10 mouse cellular contexts compared by ENCODE assay signal in genomic region chr7:81057471-81057870, GRCm38 (mm10). TPM values are rescaled to one million over a fixed set of nuclear protein-coding genes. Genes with fewer than 3 reads are reported as not detected.
A peak's percentile ranks its signal among the peaks of the same experiment; 100 is the strongest.
DNase-seq lines count a peak whose midpoint lies in the region.
"Had no signal": no experiment of that assay in that cellular context is flagged by ENCODE, and none has a peak within 500 bp of the region (broad histone marks: within the 10 kb centered on the region; RNA-seq: fewer than 3 reads in every experiment).

Gene Alpk3 (plus strand): TSS chr7:81057600.

- H3K4me3 ChIP-seq in limb, embryonic 10.5 days = peak within 1 kb of the TSS; percentile 27
- H3K4me3 ChIP-seq: layer of hippocampus, adult 2 months had no signal

- H3K27me3 ChIP-seq in limb, embryonic 10.5 days (ENCODE audit: low read depth, poor library complexity, severe bottlenecking) = peaks cover 11% of the 10 kb centered on the region; the same call in 1 of the 2 replicates

- H3K4me1 ChIP-seq in limb, embryonic 10.5 days = peaks cover 28% of the 10 kb centered on the region

- DNase-seq in adrenal gland, postnatal 14 days = peak; percentile 28
- no peak for DNase-seq in adrenal gland, adult (ENCODE audit: inconsistent age in 2 of 2, low spot score in 1 of 2)
- peak; percentile 36 for DNase-seq in thymus, postnatal 4 days
- DNase-seq in thymus, adult 18-20 months = no peak
- DNase-seq in limb, embryonic 10.5 days (ENCODE audit: low spot score) = peak; percentile 40
- no peak for DNase-seq in urinary bladder, postnatal 4 days (ENCODE audit: low spot score in 2 of 2)
- no peak for DNase-seq in natural killer cell, adult 2 months (ENCODE audit: low spot score in 2 of 2)
- no peak for DNase-seq in cerebellum, adult 8-10 months
- DNase-seq: thymus, postnatal 36 days had no signal

- no peaks in the 10 kb centered on the region for H3K9me3 ChIP-seq in limb, embryonic 10.5 days (replicated peaks)

- no peaks in the 10 kb centered on the region for H3K36me3 ChIP-seq in limb, embryonic 10.5 days

- WGBS in limb, embryonic 10.5 days = 12% methylated on average over 27 of the region's 27 CpGs

- peak within 1 kb of the TSS; percentile 42 for H3K27ac ChIP-seq in limb, embryonic 10.5 days
- H3K27ac ChIP-seq: layer of hippocampus, adult 2 months had no signal

RNA-seq across cellular contexts. Expression of gene Alpk3, which starts in this region (rescaled TPM):
- 0.22 and 0.38 TPM in 2 replicates for total RNA-seq in adrenal gland, postnatal 14 days (2021)
- polyA plus RNA-seq in limb, embryonic 10.5 days (2016; fragmentation: Nextera tagmentation; extraction: Ambion mirVana) = 0.19 and 0.48 TPM in 2 replicates

Comparison
In these comparisons a context has a peak if more than half of its experiments do, and no peak if none do; other contexts are left out.
1. Peak in DNase-seq in adrenal gland, postnatal 14 days; RNA of the gene not detected or under 1 TPM.
2. Peak in DNase-seq, H3K4me3 ChIP-seq and H3K27ac ChIP-seq in limb, embryonic 10.5 days; RNA of the gene not detected or under 1 TPM.